Mouse (Mus musculus) kidney, adult 2 months (tissue): Measurements from ENCODE around the gene Chrm5.

ENCODE experiments used
- CTCF ChIP-seq: fragments of 200-500 bp; conservative IDR thresholded peaks from 2 replicates; pipeline ENCODE4 v1.5.1; 2011; ENCODE audit warnings: low read depth, mild to moderate bottlenecking, control low read depth, low read length, moderate library complexity, mixed read lengths; ENCODE audit not compliant: insufficient read depth, insufficient read length
- POLR2A ChIP-seq: fragments of 200-500 bp; IDR thresholded peaks from one replicate; pipeline ENCODE4 v1.6.1; 2011; ENCODE audit warnings: low read depth, low read length, control low read depth

GRCm38 (mm10) chr2:112507444-112507843 is 26.9 kb upstream of the Chrm5 start:
- no peak for TF ChIP-seq CTCF
- no peak for TF ChIP-seq POLR2A
